9 mouse cellular contexts compared by ENCODE assay signal in the genomic region with DNA sequence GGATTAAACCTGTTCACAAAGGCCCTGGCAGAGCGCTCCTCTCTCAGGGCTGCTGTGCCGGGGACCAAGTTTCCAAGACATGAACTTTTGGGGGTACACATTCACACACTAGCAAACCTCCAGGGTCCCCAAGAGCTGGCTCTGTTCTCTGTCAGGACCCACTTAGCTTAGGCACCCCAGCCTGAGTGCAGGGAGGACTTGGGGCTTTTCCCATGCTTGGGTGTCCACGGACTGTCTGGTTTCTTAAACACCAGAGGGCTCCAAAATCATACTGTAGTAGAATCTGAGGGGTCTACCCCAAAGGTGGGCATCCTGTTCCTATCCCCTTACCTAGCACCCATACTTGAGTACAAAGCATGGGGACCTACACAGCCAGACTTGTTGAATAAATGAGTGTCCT. TPM values are rescaled to one million over a fixed set of nuclear protein-coding genes. Genes with fewer than 3 reads are reported as not detected.
DNase-seq lines count a peak whose midpoint lies in the region; ATAC-seq lines count a peak whose summit lies in the region.
"Had no signal": no experiment of that assay in that cellular context is flagged by ENCODE, and none has a peak within 500 bp of the region (broad histone marks: within the 10 kb centered on the region; RNA-seq: fewer than 3 reads in every experiment).

No protein-coding gene starts in this region.

- H3K27me3 ChIP-seq in liver, embryonic 12.5 days (replicated peaks): peaks cover 33% of the 10 kb centered on the region
- peaks cover 29% of the 10 kb centered on the region for H3K27me3 ChIP-seq in forebrain, embryonic 12.5 days
- no peaks in the 10 kb centered on the region for H3K27me3 ChIP-seq in intestine, embryonic 16.5 days (replicated peaks; ENCODE audit: control insufficient read depth, insufficient read depth, low read length)
- peaks cover 19% of the 10 kb centered on the region for H3K27me3 ChIP-seq in neural tube, embryonic 13.5 days

- ATAC-seq in liver, embryonic 12.5 days: no peak
- ATAC-seq in forebrain, embryonic 12.5 days (ENCODE audit: low FRiP score): no peak
- no peak for ATAC-seq in intestine, embryonic 16.5 days
- no peak for ATAC-seq in neural tube, embryonic 13.5 days (ENCODE audit: low read depth)

- H3K9me3 ChIP-seq in liver, embryonic 12.5 days (replicated peaks): no peaks in the 10 kb centered on the region
- H3K9me3 ChIP-seq in forebrain, embryonic 12.5 days: no peaks in the 10 kb centered on the region
- H3K9me3 ChIP-seq in intestine, embryonic 16.5 days (ENCODE audit: control insufficient read depth, low read length): no peaks in the 10 kb centered on the region
- no peaks in the 10 kb centered on the region for H3K9me3 ChIP-seq in neural tube, embryonic 13.5 days

- no peak overlapping the region for H3K27ac ChIP-seq in liver, embryonic 12.5 days
- H3K27ac ChIP-seq in forebrain, embryonic 12.5 days: no peak overlapping the region
- H3K27ac ChIP-seq in intestine, embryonic 16.5 days (ENCODE audit: low read length): no peak overlapping the region
- no peak overlapping the region for H3K27ac ChIP-seq in neural tube, embryonic 13.5 days (replicated peaks)
- H3K27ac ChIP-seq: liver, embryonic 14.5 days had no signal

- no peak overlapping the region for H3K4me3 ChIP-seq in liver, embryonic 12.5 days
- peak overlapping the region; percentile 52; the same call in 1 of the 2 replicates for H3K4me3 ChIP-seq in forebrain, embryonic 12.5 days (replicated peaks)
- H3K4me3 ChIP-seq in intestine, embryonic 16.5 days (ENCODE audit: low read length): 0 out of 2 replicates have a peak overlapping the region, but pooled peaks have one; percentile 61
- peak overlapping the region; percentile 50 for H3K4me3 ChIP-seq in neural tube, embryonic 13.5 days

- peaks cover 19% of the 10 kb centered on the region for H3K4me1 ChIP-seq in liver, embryonic 12.5 days
- H3K4me1 ChIP-seq in forebrain, embryonic 12.5 days: peaks cover 14% of the 10 kb centered on the region
- peaks cover 6% of the 10 kb centered on the region; the same call in 1 of the 2 replicates for H3K4me1 ChIP-seq in intestine, embryonic 16.5 days (ENCODE audit: control insufficient read depth, insufficient read depth, low read length)
- H3K4me1 ChIP-seq in neural tube, embryonic 13.5 days (replicated peaks): peaks cover 14% of the 10 kb centered on the region

- no peak overlapping the region for H3K9ac ChIP-seq in liver, embryonic 12.5 days
- 0 out of 2 replicates have a peak overlapping the region, but pooled peaks have one; percentile 55 for H3K9ac ChIP-seq in forebrain, embryonic 12.5 days
- no peak overlapping the region for H3K9ac ChIP-seq in intestine, embryonic 16.5 days (ENCODE audit: low read depth, low read length)
- peak overlapping the region; percentile 78 for H3K9ac ChIP-seq in neural tube, embryonic 13.5 days
- H3K9ac ChIP-seq: liver, embryonic 14.5 days had no signal

- peak overlapping the region; percentile 91 for H3K4me2 ChIP-seq in liver, embryonic 12.5 days
- peak overlapping the region; percentile 93 for H3K4me2 ChIP-seq in forebrain, embryonic 12.5 days
- H3K4me2 ChIP-seq in intestine, embryonic 16.5 days (ENCODE audit: low read depth, low read length): no peak overlapping the region
- H3K4me2 ChIP-seq in neural tube, embryonic 13.5 days: peak overlapping the region; percentile 83

- no peaks in the 10 kb centered on the region for H3K36me3 ChIP-seq in liver, embryonic 12.5 days
- H3K36me3 ChIP-seq in forebrain, embryonic 12.5 days (replicated peaks): no peaks in the 10 kb centered on the region
- H3K36me3 ChIP-seq in intestine, embryonic 16.5 days (ENCODE audit: control insufficient read depth, insufficient read depth, low read length): no peaks in the 10 kb centered on the region
- H3K36me3 ChIP-seq in neural tube, embryonic 13.5 days: no peaks in the 10 kb centered on the region

- WGBS in liver, embryonic 12.5 days (ENCODE audit: insufficient replicate concordance): 76% methylated on average over 3 of the region's 3 CpGs
- 78% methylated on average over 3 of the region's 3 CpGs for WGBS in forebrain, embryonic 12.5 days
- WGBS in intestine, embryonic 16.5 days: 87% methylated on average over 3 of the region's 3 CpGs
- 79% methylated on average over 3 of the region's 3 CpGs for WGBS in neural tube, embryonic 13.5 days

- no peak for DNase-seq in liver
- no peak for DNase-seq in cerebellum, adult 11-12 months
- no peak for DNase-seq in left cerebral cortex, adult 9 months (ENCODE audit: low spot score in 2 of 2)
- no peak for DNase-seq in layer of hippocampus, adult 8-10 months (ENCODE audit: low spot score in 2 of 2)

RNA-seq across cellular contexts. Expression of a gene that starts 28.0 kb away (rescaled TPM):
- 22.5 and 23.5 TPM in 2 replicates for polyA plus RNA-seq in liver, embryonic 12.5 days (2016; fragmentation: Nextera tagmentation; extraction: Ambion mirVana)
- 46.0 and 49.4 TPM in 2 replicates for polyA plus RNA-seq in forebrain, embryonic 12.5 days (2016; fragmentation: Nextera tagmentation; extraction: Ambion mirVana)
- polyA plus RNA-seq in intestine, embryonic 16.5 days (2015; fragmentation: Nextera tagmentation; extraction: Ambion mirVana): 45.7 and 46.3 TPM in 2 replicates
- polyA plus RNA-seq in neural tube, embryonic 13.5 days (2015; fragmentation: Nextera tagmentation; extraction: Ambion mirVana): 51.2 and 52.5 TPM in 2 replicates
- 10 to 100 TPM; 32.4 to 44.2 (median 38.4) TPM for total RNA-seq in layer of hippocampus, adult 8-10 months (2022)

Comparison
In these comparisons a context has a peak if more than half of its experiments do, and no peak if none do; other contexts are left out.
1. H3K9ac ChIP-seq: peak in forebrain, embryonic 12.5 days (single experiment) and neural tube, embryonic 13.5 days (single experiment); none in liver, embryonic 12.5 days (single experiment) and intestine, embryonic 16.5 days (single experiment).